Mouse (Mus musculus) thymus, postnatal 4 days (tissue): Measurements from ENCODE around the gene Socs1.

ENCODE experiments used
- DNase-seq: peaks from one replicate; pipeline ENCODE4 v3.0.0; 2021

The Socs1 gene

GRCm38 (mm10) chr16:10756168-10756567, 29.2 kb downstream of the Socs1 start:
- no peak for DNase-seq

GRCm38 (mm10) chr16:10754521-10755296, 30.6 kb downstream of the Socs1 start:
- DNase-seq, result no peak

- DNase-seq, result peak; percentile 54
Measured at GRCm38 (mm10) chr16:10749824-10750223, 35.5 kb downstream of the Socs1 start.

- DNase-seq, result peak; percentile 77
Measured at GRCm38 (mm10) chr16:10749226-10749625, 36.1 kb downstream of the Socs1 start.

GRCm38 (mm10) chr16:10741082-10741481, 44.3 kb downstream of the Socs1 start:
- no peak for DNase-seq

- peak; percentile 59 for DNase-seq
Measured at GRCm38 (mm10) chr16:10739854-10740398, 45.4 kb downstream of the Socs1 start.

GRCm38 (mm10) chr16:10738866-10739265, 46.5 kb downstream of the Socs1 start:
- DNase-seq, result no peak

GRCm38 (mm10) chr16:10737571-10737970, 47.8 kb downstream of the Socs1 start:
- DNase-seq, result no peak

- DNase-seq, result no peak
Measured at GRCm38 (mm10) chr16:10736364-10736763, 49.0 kb downstream of the Socs1 start.

GRCm38 (mm10) chr16:10735781-10736180, 49.6 kb downstream of the Socs1 start:
- DNase-seq, result no peak

- peak; percentile 62 for DNase-seq
Measured at GRCm38 (mm10) chr16:10732421-10732820, 52.9 kb downstream of the Socs1 start.
